Mouse (Mus musculus): ENCODE measurements around the gene Trf. TPM values are rescaled to one million over a fixed set of nuclear protein-coding genes. Genes with fewer than 3 reads are reported as not detected.
A peak's percentile ranks its signal among the peaks of the same experiment; 100 is the strongest.

The Trf gene
- total and polyA plus RNA-seq, 2 experiments, result 18,586 to 26,375 TPM

DNA sequence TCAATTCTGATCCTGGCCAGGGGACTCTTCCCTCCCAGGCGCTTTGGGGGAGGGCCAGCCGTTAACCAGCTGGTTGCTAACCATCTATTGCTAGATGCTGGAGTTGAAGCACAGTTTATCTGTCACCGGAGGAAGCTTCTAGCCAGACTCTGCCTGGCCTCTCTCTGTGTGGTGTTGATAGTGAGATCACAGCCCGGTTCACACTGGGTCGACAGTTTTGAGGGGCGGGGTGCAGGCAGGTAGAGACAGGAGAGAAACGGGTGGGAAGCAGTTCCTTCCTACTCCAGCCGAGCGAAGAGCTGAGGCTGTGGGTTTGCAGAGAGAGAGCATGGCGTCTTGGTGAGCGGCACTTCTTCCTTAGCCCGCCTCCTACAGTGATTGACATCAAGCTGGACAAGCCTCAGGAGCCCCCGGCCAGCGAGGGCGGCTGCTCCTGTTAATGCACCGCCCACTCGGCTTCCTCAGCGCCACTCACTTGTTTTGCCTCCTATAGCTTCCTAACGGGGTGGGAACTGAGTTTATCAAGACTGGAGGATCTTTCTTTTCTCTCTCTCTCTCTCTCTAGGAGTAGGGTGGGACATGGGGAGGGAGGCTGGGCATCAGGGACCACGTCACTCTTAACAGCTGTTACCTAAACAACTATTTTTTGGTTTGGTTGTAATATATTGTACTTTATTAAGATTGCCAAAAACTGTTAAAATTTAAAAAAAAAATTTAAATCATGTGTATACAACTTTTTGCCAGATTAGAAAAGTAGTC, 49.3 kb downstream of the Trf start:
- Histone ChIP-seq H3K4me3 (ENCODE audit: insufficient read depth, low read depth, low read length) (peak overlapping the region; percentile 27; the same call in 1 of the 2 replicates), H3K79me2 (ENCODE audit: control insufficient read depth, insufficient read depth, low read length) (no peaks in the 10 kb centered on the region), H3K4me1 (ENCODE audit: control insufficient read depth, insufficient read depth, low read length) (no peaks in the 10 kb centered on the region), H3K9ac (ENCODE audit: low read depth, low read length) (peak overlapping the region; percentile 42; the same call in 1 of the 2 replicates), H3K27me3 (ENCODE audit: control insufficient read depth, insufficient read depth, low read length) (no peaks in the 10 kb centered on the region), H3K36me3 (ENCODE audit: control insufficient read depth, insufficient read depth, low read length) (no peaks in the 10 kb centered on the region), H3K27ac (replicated peaks; ENCODE audit: insufficient read depth, low read depth, low read length) (no peak overlapping the region)
- DNase-seq (ENCODE audit: extremely low read depth, low read depth, low spot score), result no peak
- no peak for TF ChIP-seq POLR2A (IDR thresholded peaks at IDR 0.05; ENCODE audit: extremely low read depth, insufficient read depth, low read length)
- no peak for TF ChIP-seq CTCF (IDR thresholded peaks at IDR 0.05; ENCODE audit: low read depth, low read length)
- 8% methylated on average over 20 of the region's 20 CpGs for WGBS

DNA sequence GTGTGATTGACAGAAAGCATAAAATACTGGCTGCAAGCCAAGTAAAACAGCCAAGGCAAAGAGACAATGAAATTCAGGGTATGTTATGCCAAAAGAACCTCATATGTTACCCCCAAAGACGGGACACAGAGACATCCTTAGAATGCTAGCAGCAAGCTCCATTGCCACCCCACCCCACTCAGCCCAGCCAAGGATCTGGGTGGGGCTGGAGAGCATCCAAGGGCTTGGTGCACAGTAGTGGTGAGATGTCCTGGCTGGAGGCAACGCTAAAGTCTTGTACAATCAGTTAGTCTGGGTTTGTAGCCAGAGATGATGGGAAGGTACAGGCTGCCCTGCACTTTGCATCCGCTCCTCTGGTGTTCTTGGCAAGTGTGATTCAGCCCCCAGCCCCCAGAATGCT, 49.9 kb downstream of the Trf start:
- TF ChIP-seq CTCF (IDR thresholded peaks at IDR 0.05; ENCODE audit: low read depth, low read length) (no peak), POLR2A (IDR thresholded peaks at IDR 0.05; ENCODE audit: extremely low read depth, insufficient read depth, low read length) (no peak)
- DNase-seq (ENCODE audit: extremely low read depth, low read depth, low spot score), result no peak
- no peaks in the 10 kb centered on the region for H3K4me1 ChIP-seq (ENCODE audit: control insufficient read depth, insufficient read depth, low read length)
- H3K4me3 ChIP-seq (ENCODE audit: insufficient read depth, low read depth, low read length), result no peak overlapping the region
- H3K27ac ChIP-seq (replicated peaks; ENCODE audit: insufficient read depth, low read depth, low read length), result no peak overlapping the region
- H3K36me3 ChIP-seq (ENCODE audit: control insufficient read depth, insufficient read depth, low read length), result no peaks in the 10 kb centered on the region
- no peaks in the 10 kb centered on the region for H3K79me2 ChIP-seq (ENCODE audit: control insufficient read depth, insufficient read depth, low read length)
- WGBS, result 54% methylated on average over 3 of the region's 3 CpGs
- H3K27me3 ChIP-seq (ENCODE audit: control insufficient read depth, insufficient read depth, low read length), result no peaks in the 10 kb centered on the region
- no peak overlapping the region for H3K9ac ChIP-seq (ENCODE audit: low read depth, low read length)

DNA sequence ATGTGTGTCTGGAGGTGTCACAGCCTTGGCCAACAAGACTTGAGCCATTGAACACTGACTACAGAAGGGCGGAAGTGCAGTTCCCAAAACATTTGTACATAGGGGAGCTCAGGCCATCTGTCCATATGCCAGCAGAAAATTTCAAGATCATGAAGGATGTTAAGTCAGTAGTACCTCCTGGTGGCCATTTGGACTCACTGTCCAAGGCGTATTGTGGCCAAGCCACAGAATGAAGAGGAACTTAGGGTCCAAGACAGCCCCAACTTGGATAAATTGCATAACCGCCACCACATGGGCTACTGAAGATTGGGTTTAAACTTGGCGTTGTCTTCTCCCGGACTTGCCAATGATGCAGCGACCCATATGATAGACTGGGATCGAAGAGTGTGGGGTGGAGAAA, 54.6 kb downstream of the Trf start:
- DNase-seq (ENCODE audit: extremely low read depth, low read depth, low spot score), result no peak
- no peaks in the 10 kb centered on the region for H3K27me3 ChIP-seq (ENCODE audit: control insufficient read depth, insufficient read depth, low read length)
- no peak overlapping the region for H3K4me3 ChIP-seq (ENCODE audit: insufficient read depth, low read depth, low read length)
- WGBS, result 94% methylated on average over 7 of the region's 7 CpGs
- H3K27ac ChIP-seq (replicated peaks; ENCODE audit: insufficient read depth, low read depth, low read length), result no peak overlapping the region
- no peaks in the 10 kb centered on the region for H3K79me2 ChIP-seq (ENCODE audit: control insufficient read depth, insufficient read depth, low read length)
- H3K4me1 ChIP-seq (ENCODE audit: control insufficient read depth, insufficient read depth, low read length), result no peaks in the 10 kb centered on the region
- no peaks in the 10 kb centered on the region for H3K36me3 ChIP-seq (ENCODE audit: control insufficient read depth, insufficient read depth, low read length)
- no peak overlapping the region for H3K9ac ChIP-seq (ENCODE audit: low read depth, low read length)
- TF ChIP-seq CTCF (IDR thresholded peaks at IDR 0.05; ENCODE audit: low read depth, low read length) (no peak), POLR2A (IDR thresholded peaks at IDR 0.05; ENCODE audit: extremely low read depth, insufficient read depth, low read length) (no peak)

DNA sequence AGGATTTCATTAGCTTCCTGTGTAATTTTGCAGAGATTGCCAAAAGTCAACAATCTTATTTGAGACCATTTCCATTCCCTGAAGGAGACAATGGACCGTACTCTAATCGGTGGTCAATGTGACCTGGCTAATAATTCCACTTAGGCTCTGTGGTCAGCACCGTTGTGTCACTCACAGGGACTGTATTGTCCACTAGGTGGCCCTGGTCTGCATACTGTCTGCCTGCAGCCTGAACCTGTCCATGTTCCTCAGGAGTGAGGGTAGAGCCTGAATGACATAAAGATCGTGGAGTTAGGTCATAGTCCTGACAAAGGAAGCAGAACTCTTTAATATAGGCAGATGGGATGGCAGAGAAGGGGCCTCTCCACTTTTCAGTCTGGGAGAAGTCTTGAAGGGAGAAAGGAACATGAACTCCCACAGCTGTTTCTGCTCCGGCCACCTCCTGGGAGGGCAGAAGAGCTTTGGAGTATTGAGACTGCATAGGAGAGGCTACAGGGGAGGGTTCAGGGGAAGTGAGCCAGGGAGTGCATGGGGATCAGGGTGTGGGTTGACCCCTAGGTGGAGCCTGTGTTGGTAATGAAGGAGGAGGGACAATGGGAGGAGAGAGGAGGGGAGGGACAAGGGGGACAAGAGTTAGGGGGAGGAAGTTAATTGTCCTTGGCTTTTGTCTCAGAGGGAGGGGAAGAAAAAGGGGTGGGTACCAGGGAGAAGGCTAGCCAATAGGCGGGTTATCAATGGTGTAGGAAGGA, 55.3 kb downstream of the Trf start:
- TF ChIP-seq CTCF (IDR thresholded peaks at IDR 0.05; ENCODE audit: low read depth, low read length) (peak; percentile 84), POLR2A (IDR thresholded peaks at IDR 0.05; ENCODE audit: extremely low read depth, insufficient read depth, low read length) (no peak)
- Histone ChIP-seq H3K36me3 (ENCODE audit: control insufficient read depth, insufficient read depth, low read length) (no peaks in the 10 kb centered on the region), H3K4me1 (ENCODE audit: control insufficient read depth, insufficient read depth, low read length) (no peaks in the 10 kb centered on the region), H3K79me2 (ENCODE audit: control insufficient read depth, insufficient read depth, low read length) (no peaks in the 10 kb centered on the region), H3K9ac (ENCODE audit: low read depth, low read length) (no peak overlapping the region), H3K4me3 (ENCODE audit: insufficient read depth, low read depth, low read length) (no peak overlapping the region), H3K27me3 (ENCODE audit: control insufficient read depth, insufficient read depth, low read length) (no peaks in the 10 kb centered on the region), H3K27ac (replicated peaks; ENCODE audit: insufficient read depth, low read depth, low read length) (no peak overlapping the region)
- WGBS, result 49% methylated on average over 6 of the region's 6 CpGs
- DNase-seq (ENCODE audit: extremely low read depth, low read depth, low spot score), result peak; percentile 47

DNA sequence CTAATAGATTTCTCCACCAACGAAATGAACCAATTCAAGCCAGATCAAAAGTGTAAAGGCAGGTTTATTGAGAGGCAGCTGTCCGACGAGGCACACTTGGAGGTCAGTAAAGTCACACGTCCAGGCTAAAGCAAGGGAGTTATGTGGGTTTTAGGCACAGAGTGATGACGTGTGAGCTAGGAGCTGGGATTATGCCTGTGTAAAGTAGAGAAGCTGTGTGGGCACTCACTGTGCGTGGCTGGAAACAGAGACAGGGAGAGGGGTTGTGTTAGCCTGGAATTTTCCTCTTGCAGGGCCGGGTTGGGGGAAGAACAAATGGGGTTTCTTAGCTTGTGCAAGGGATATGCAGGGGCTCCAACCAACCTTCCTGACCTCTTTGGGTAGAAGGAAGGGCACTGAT, 61.5 kb downstream of the Trf start:
- Histone ChIP-seq H3K27ac (replicated peaks; ENCODE audit: insufficient read depth, low read depth, low read length) (no peak overlapping the region), H3K79me2 (ENCODE audit: control insufficient read depth, insufficient read depth, low read length) (no peaks in the 10 kb centered on the region), H3K4me3 (ENCODE audit: insufficient read depth, low read depth, low read length) (no peak overlapping the region), H3K36me3 (ENCODE audit: control insufficient read depth, insufficient read depth, low read length) (no peaks in the 10 kb centered on the region), H3K27me3 (ENCODE audit: control insufficient read depth, insufficient read depth, low read length) (no peaks in the 10 kb centered on the region), H3K4me1 (ENCODE audit: control insufficient read depth, insufficient read depth, low read length) (no peaks in the 10 kb centered on the region), H3K9ac (ENCODE audit: low read depth, low read length) (no peak overlapping the region)
- no peak for DNase-seq (ENCODE audit: extremely low read depth, low read depth, low spot score)
- 66% methylated on average over 7 of the region's 7 CpGs for WGBS
- TF ChIP-seq POLR2A (IDR thresholded peaks at IDR 0.05; ENCODE audit: extremely low read depth, insufficient read depth, low read length) (no peak), CTCF (IDR thresholded peaks at IDR 0.05; ENCODE audit: low read depth, low read length) (no peak)

DNA sequence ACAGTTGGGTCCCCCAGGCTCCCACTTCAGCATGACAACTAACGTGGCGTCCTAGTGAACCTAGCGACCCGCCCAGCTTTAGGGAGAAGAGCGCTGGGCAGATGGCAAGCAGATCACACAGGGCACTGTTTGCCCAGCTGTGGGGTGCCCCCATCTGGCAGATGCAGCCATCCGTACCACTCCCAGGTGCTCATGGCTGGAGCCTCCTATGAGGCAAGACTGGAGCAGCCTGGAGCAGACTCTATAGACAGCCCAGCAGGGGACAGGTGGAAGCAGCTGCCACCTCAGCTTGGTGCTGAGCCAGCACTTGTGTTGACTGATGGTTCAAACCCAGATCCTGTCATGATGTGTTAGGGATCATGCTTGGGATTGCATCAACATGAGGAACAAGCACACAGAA, 62.2 kb downstream of the Trf start:
- H3K36me3 ChIP-seq (ENCODE audit: control insufficient read depth, insufficient read depth, low read length), result no peaks in the 10 kb centered on the region
- no peak for TF ChIP-seq CTCF (IDR thresholded peaks at IDR 0.05; ENCODE audit: low read depth, low read length)
- TF ChIP-seq POLR2A (IDR thresholded peaks at IDR 0.05; ENCODE audit: extremely low read depth, insufficient read depth, low read length), result no peak
- H3K4me1 ChIP-seq (ENCODE audit: control insufficient read depth, insufficient read depth, low read length), result no peaks in the 10 kb centered on the region
- H3K9ac ChIP-seq (ENCODE audit: low read depth, low read length), result no peak overlapping the region
- WGBS, result 82% methylated on average over 6 of the region's 6 CpGs
- no peaks in the 10 kb centered on the region for H3K79me2 ChIP-seq (ENCODE audit: control insufficient read depth, insufficient read depth, low read length)
- no peak overlapping the region for H3K27ac ChIP-seq (replicated peaks; ENCODE audit: insufficient read depth, low read depth, low read length)
- no peaks in the 10 kb centered on the region for H3K27me3 ChIP-seq (ENCODE audit: control insufficient read depth, insufficient read depth, low read length)
- DNase-seq (ENCODE audit: extremely low read depth, low read depth, low spot score), result no peak
- H3K4me3 ChIP-seq (ENCODE audit: insufficient read depth, low read depth, low read length), result no peak overlapping the region
